8 mouse cellular contexts compared by ENCODE assay signal in the genomic region with DNA sequence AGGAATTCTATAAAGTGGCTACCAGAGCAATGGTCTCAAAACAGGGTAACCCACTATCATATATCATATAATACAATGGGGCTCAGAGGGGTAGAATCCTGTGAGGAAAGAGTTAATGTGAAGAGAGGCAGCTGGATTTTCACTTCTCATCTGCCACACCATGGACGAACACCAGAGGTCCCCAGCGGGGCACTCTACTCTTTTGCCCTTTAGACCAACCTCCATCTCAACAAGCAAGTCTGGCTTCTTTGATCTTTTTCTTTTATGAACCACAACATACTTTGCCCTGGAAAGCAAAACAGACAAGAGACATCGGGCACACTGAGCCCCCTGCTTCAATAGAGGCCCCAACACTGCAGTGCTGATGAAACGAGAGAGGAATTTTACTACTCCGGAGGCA.
A peak's percentile ranks its signal among the peaks of the same experiment; 100 is the strongest.
DNase-seq lines count a peak whose midpoint lies in the region; ATAC-seq and TF ChIP-seq lines count a peak whose summit lies in the region.

No protein-coding gene starts in this region.

- no peak overlapping the region for H3K4me3 ChIP-seq in hindbrain, embryonic 11.5 days (ENCODE audit: low read depth, low read length)
- H3K4me3 ChIP-seq in hindbrain, embryonic 13.5 days, result no peak overlapping the region
- H3K4me3 ChIP-seq in kidney, adult 2 months (ENCODE audit: insufficient read depth, low read depth, low read length), result no peak overlapping the region
- no peak overlapping the region for H3K4me3 ChIP-seq in forebrain, embryonic 16.5 days (replicated peaks; ENCODE audit: low read length)

- DNase-seq in hindbrain, embryonic 11.5 days (ENCODE audit: low spot score), result peak; percentile 44
- peak; percentile 42 to 54 for DNase-seq in CD8-positive naive resting alpha-beta T cell, adult 2 months (ENCODE audit: low read depth in 2 of 2, low spot score in 2 of 2)
- DNase-seq in c-Kit-positive CD71-positive TER-119-negative erythroid progenitor cells, embryonic 14.5 days (ENCODE audit: low read depth), result peak; percentile 1
- DNase-seq in kidney, adult 2 months, result peak; percentile 36
- no peak for DNase-seq in left cerebral cortex, adult 8-10 months (ENCODE audit: low spot score in 2 of 2)

- H3K4me1 ChIP-seq in hindbrain, embryonic 11.5 days (replicated peaks; ENCODE audit: control insufficient read depth, insufficient read depth, low read length), result no peaks in the 10 kb centered on the region
- no peaks in the 10 kb centered on the region for H3K4me1 ChIP-seq in hindbrain, embryonic 13.5 days (replicated peaks)
- H3K4me1 ChIP-seq in kidney, adult 2 months (ENCODE audit: control insufficient read depth, insufficient read depth, low read length), result no peaks in the 10 kb centered on the region
- no peaks in the 10 kb centered on the region for H3K4me1 ChIP-seq in forebrain, embryonic 16.5 days (replicated peaks; ENCODE audit: control insufficient read depth, insufficient read depth, low read length)

- H3K9ac ChIP-seq in hindbrain, embryonic 11.5 days (ENCODE audit: low read depth, low read length), result no peak overlapping the region
- no peak overlapping the region for H3K9ac ChIP-seq in hindbrain, embryonic 13.5 days
- no peak overlapping the region for H3K9ac ChIP-seq in forebrain, embryonic 16.5 days (replicated peaks; ENCODE audit: low read depth, low read length)

- no peaks in the 10 kb centered on the region for H3K36me3 ChIP-seq in hindbrain, embryonic 11.5 days (ENCODE audit: control insufficient read depth, insufficient read depth, low read length)
- H3K36me3 ChIP-seq in hindbrain, embryonic 13.5 days, result no peaks in the 10 kb centered on the region
- no peaks in the 10 kb centered on the region for H3K36me3 ChIP-seq in kidney, adult 2 months (ENCODE audit: control insufficient read depth, insufficient read depth, low read length)
- no peaks in the 10 kb centered on the region for H3K36me3 ChIP-seq in forebrain, embryonic 16.5 days (ENCODE audit: control insufficient read depth, insufficient read depth)

- H3K27me3 ChIP-seq in hindbrain, embryonic 11.5 days (ENCODE audit: control insufficient read depth, insufficient read depth, low read length), result no peaks in the 10 kb centered on the region
- no peaks in the 10 kb centered on the region for H3K27me3 ChIP-seq in hindbrain, embryonic 13.5 days
- H3K27me3 ChIP-seq in kidney, adult 2 months (replicated peaks; ENCODE audit: control insufficient read depth, insufficient read depth, low read length), result no peaks in the 10 kb centered on the region
- H3K27me3 ChIP-seq in forebrain, embryonic 16.5 days (replicated peaks; ENCODE audit: control insufficient read depth, insufficient read depth, low read length), result no peaks in the 10 kb centered on the region

- no peaks in the 10 kb centered on the region for H3K9me3 ChIP-seq in hindbrain, embryonic 11.5 days (ENCODE audit: control insufficient read depth, low read length)
- no peaks in the 10 kb centered on the region for H3K9me3 ChIP-seq in hindbrain, embryonic 13.5 days
- no peaks in the 10 kb centered on the region for H3K9me3 ChIP-seq in forebrain, embryonic 16.5 days (ENCODE audit: control insufficient read depth, low read length)

- peak; percentile 51 for TF ChIP-seq CTCF in kidney, adult 2 months (conservative IDR thresholded peaks at IDR 0.05; ENCODE audit: insufficient read depth, insufficient read length, low read depth, low read length)

- H3K4me2 ChIP-seq in hindbrain, embryonic 11.5 days (replicated peaks; ENCODE audit: low read depth, low read length), result no peak overlapping the region
- no peak overlapping the region for H3K4me2 ChIP-seq in hindbrain, embryonic 13.5 days
- H3K4me2 ChIP-seq in forebrain, embryonic 16.5 days (ENCODE audit: low read length), result no peak overlapping the region

- H3K27ac ChIP-seq in hindbrain, embryonic 11.5 days (ENCODE audit: low read depth, low read length), result no peak overlapping the region
- no peak overlapping the region for H3K27ac ChIP-seq in hindbrain, embryonic 13.5 days
- no peak overlapping the region for H3K27ac ChIP-seq in kidney, adult 2 months (ENCODE audit: insufficient read depth, low read depth, low read length)
- H3K27ac ChIP-seq in forebrain, embryonic 16.5 days (ENCODE audit: low read length), result no peak overlapping the region

- WGBS in hindbrain, embryonic 11.5 days, result 17% methylated on average over 5 of the region's 5 CpGs
- whole genome bisulfite sequencing in hindbrain, embryonic 13.5 days, result 21% methylated on average over 5 of the region's 5 CpGs
- WGBS in kidney, adult 2 months, result 7% methylated on average over 5 of the region's 5 CpGs
- WGBS in forebrain, embryonic 16.5 days, result 18% methylated on average over 5 of the region's 5 CpGs

- TF ChIP-seq POLR2A in kidney, adult 2 months (IDR thresholded peaks at IDR 0.05; ENCODE audit: low read depth, low read length), result no peak

- ATAC-seq in hindbrain, embryonic 11.5 days (ENCODE audit: low FRiP score), result no peak
- ATAC-seq in hindbrain, embryonic 13.5 days (ENCODE audit: low FRiP score), result no peak
- ATAC-seq in megakaryocyte, adult 5-6 weeks (ENCODE audit: poor library complexity, severe bottlenecking), result peak; percentile 47; the same call in 1 of the 2 replicates
- ATAC-seq in forebrain, embryonic 16.5 days, result no peak

Comparison
In these comparisons a context has a peak if more than half of its experiments do, and no peak if none do; other contexts are left out.
1. DNase-seq: peak in hindbrain, embryonic 11.5 days (single experiment), CD8-positive naive resting alpha-beta T cell, adult 2 months (2 of 2), c-Kit-positive CD71-positive TER-119-negative erythroid progenitor cells, embryonic 14.5 days (single experiment) and kidney, adult 2 months (single experiment); none in left cerebral cortex, adult 8-10 months (0 of 2).